Mouse (Mus musculus) telencephalon, adult 2 months (tissue): ENCODE data around the gene Smyd3.
A peak's percentile ranks its signal among the peaks of the same experiment; 100 is the strongest.

Experiments
- DNase-seq: peaks from one replicate; pipeline ENCODE4 v3.0.0-alpha.2; 2011; ENCODE audit warnings: low read depth, low spot score

Gene Smyd3

GRCm38 (mm10) chr1:179461019-179461814 is 56.6 kb downstream of the Smyd3 start:
- DNase-seq = no peak

GRCm38 (mm10) chr1:179458987-179459368 is 58.9 kb downstream of the Smyd3 start:
- DNase-seq = no peak

- no peak for DNase-seq
Observed at GRCm38 (mm10) chr1:179458236-179458986, 59.4 kb downstream of the Smyd3 start.

GRCm38 (mm10) chr1:179454600-179454999 is 63.2 kb downstream of the Smyd3 start:
- DNase-seq = no peak

- no peak for DNase-seq
Observed at GRCm38 (mm10) chr1:179451211-179451610, 66.6 kb downstream of the Smyd3 start.

- DNase-seq = no peak
Observed at GRCm38 (mm10) chr1:179446845-179447212, 71.0 kb downstream of the Smyd3 start.

GRCm38 (mm10) chr1:179446127-179446844 is 71.6 kb downstream of the Smyd3 start:
- no peak for DNase-seq

GRCm38 (mm10) chr1:179443835-179444234 is 74.0 kb downstream of the Smyd3 start:
- DNase-seq = no peak

GRCm38 (mm10) chr1:179443423-179443822 is 74.4 kb downstream of the Smyd3 start:
- DNase-seq = no peak

- peak; percentile 57 for DNase-seq
Observed at GRCm38 (mm10) chr1:179436596-179436995, 81.2 kb downstream of the Smyd3 start.

- DNase-seq = no peak
Observed at GRCm38 (mm10) chr1:179434443-179435260, 83.2 kb downstream of the Smyd3 start.

- DNase-seq = no peak
Observed at GRCm38 (mm10) chr1:179433828-179434227, 84.0 kb downstream of the Smyd3 start.

GRCm38 (mm10) chr1:179433355-179433754 is 84.5 kb downstream of the Smyd3 start:
- DNase-seq = no peak

- DNase-seq = no peak
Observed at GRCm38 (mm10) chr1:179430077-179430476, 87.8 kb downstream of the Smyd3 start.

- no peak for DNase-seq
Observed at GRCm38 (mm10) chr1:179424879-179425472, 92.9 kb downstream of the Smyd3 start.

- no peak for DNase-seq
Observed at GRCm38 (mm10) chr1:179419091-179419490, 98.8 kb downstream of the Smyd3 start.

GRCm38 (mm10) chr1:179408086-179408485 is 109.8 kb downstream of the Smyd3 start:
- no peak for DNase-seq

GRCm38 (mm10) chr1:179400835-179401234 is 117.0 kb downstream of the Smyd3 start:
- no peak for DNase-seq

- no peak for DNase-seq
Observed at GRCm38 (mm10) chr1:179398639-179399038, 119.2 kb downstream of the Smyd3 start.

GRCm38 (mm10) chr1:179386237-179386975 is 131.4 kb downstream of the Smyd3 start:
- DNase-seq = no peak
